In genomic region chr2:73278869-73279268, GRCm38 (mm10) we compare ENCODE assay signal across 9 mouse cellular contexts. TPM values are rescaled to one million over a fixed set of nuclear protein-coding genes. Genes with fewer than 3 reads are reported as not detected.
DNase-seq lines count a peak whose midpoint lies in the region; ATAC-seq and TF ChIP-seq lines count a peak whose summit lies in the region.
"Had no signal": no experiment of that assay in that cellular context is flagged by ENCODE, and none has a peak within 500 bp of the region (broad histone marks: within the 10 kb centered on the region; RNA-seq: fewer than 3 reads in every experiment).

No protein-coding gene starts in this region.

- H3K36me3 ChIP-seq in G1E (replicated peaks) = no peaks in the 10 kb centered on the region
- no peaks in the 10 kb centered on the region for H3K36me3 ChIP-seq in heart, embryonic 15.5 days
- H3K36me3 ChIP-seq in liver, embryonic 15.5 days (replicated peaks) = no peaks in the 10 kb centered on the region

- peaks cover 44% of the 10 kb centered on the region for H3K27me3 ChIP-seq in G1E (ENCODE audit: insufficient read depth, low read length)
- H3K27me3 ChIP-seq in heart, embryonic 15.5 days = peaks cover 73% of the 10 kb centered on the region
- H3K27me3 ChIP-seq in liver, embryonic 15.5 days = peaks cover 84% of the 10 kb centered on the region

- no peak for DNase-seq in frontal cortex, postnatal 14 days (ENCODE audit: low spot score in 2 of 2)
- DNase-seq in G1E (ENCODE audit: low spot score) (no peak), adipocyte (ENCODE audit: low spot score) (no peak)
- DNase-seq in ovary, postnatal 36 days (ENCODE audit: low spot score) = no peak
- no peak for DNase-seq in cerebellum, adult 8-10 months

- H3K4me2 ChIP-seq in heart, embryonic 15.5 days = peak overlapping the region; percentile 54
- peak overlapping the region; percentile 41 for H3K4me2 ChIP-seq in liver, embryonic 15.5 days

- no peak overlapping the region for H3K27ac ChIP-seq in heart, embryonic 15.5 days
- no peak overlapping the region for H3K27ac ChIP-seq in liver, embryonic 15.5 days (replicated peaks)
- H3K27ac ChIP-seq: macrophage had no signal

- 2% methylated on average over 17 of the region's 17 CpGs for WGBS in heart, embryonic 15.5 days
- 2% methylated on average over 17 of the region's 17 CpGs for WGBS in liver, embryonic 15.5 days (ENCODE audit: insufficient replicate concordance)

- TF ChIP-seq CTCF in G1E (IDR thresholded peaks at IDR 0.05; ENCODE audit: low read depth, low read length) = no peak

- H3K4me1 ChIP-seq in G1E (ENCODE audit: insufficient read depth, low read depth, low read length) = peaks cover 27% of the 10 kb centered on the region
- peaks cover 44% of the 10 kb centered on the region for H3K4me1 ChIP-seq in heart, embryonic 15.5 days (replicated peaks)
- peaks cover 47% of the 10 kb centered on the region for H3K4me1 ChIP-seq in liver, embryonic 15.5 days (replicated peaks)

- peaks cover 8% of the 10 kb centered on the region for H3K9me3 ChIP-seq in G1E (replicated peaks)
- H3K9me3 ChIP-seq in heart, embryonic 15.5 days (replicated peaks) = no peaks in the 10 kb centered on the region
- no peaks in the 10 kb centered on the region for H3K9me3 ChIP-seq in liver, embryonic 15.5 days (replicated peaks)

- H3K9ac ChIP-seq in heart, embryonic 15.5 days = no peak overlapping the region
- no peak overlapping the region for H3K9ac ChIP-seq in liver, embryonic 15.5 days

- ATAC-seq in frontal cortex, adult (ENCODE audit: low TSS enrichment) = 0 out of 2 replicates have a peak, but pooled peaks have one; percentile 3
- ATAC-seq in G1E (ENCODE audit: extremely low read depth, insufficient number of reproducible peaks, low FRiP score, poor library complexity, severe bottlenecking) = peak; percentile 15; the same call in 1 of the 2 replicates
- ATAC-seq in heart, embryonic 15.5 days (replicated peaks; ENCODE audit: insufficient number of reproducible peaks, insufficient read depth, low FRiP score, low read depth) = no peak
- ATAC-seq in liver, embryonic 15.5 days (ENCODE audit: insufficient read depth) = peak; percentile 22; the same call in 1 of the 2 replicates

- H3K4me3 ChIP-seq in G1E (ENCODE audit: low read depth, low read length) = peak overlapping the region; percentile 71
- peak overlapping the region; percentile 34 for H3K4me3 ChIP-seq in heart, embryonic 15.5 days
- H3K4me3 ChIP-seq in liver, embryonic 15.5 days (replicated peaks) = 0 out of 2 replicates have a peak overlapping the region, but pooled peaks have one; percentile 5

RNA-seq across cellular contexts. Expression of gene Sp9, which starts 7.1 kb away (rescaled TPM):
- total RNA-seq in G1E (2014; fragmentation: Nextera tagmentation) (0.23 TPM in 1 of 2 replicates, not detected in the other), G1E (2017) (0.27 and 0.35 TPM in 2 replicates)
- polyA plus RNA-seq in G1E (2012) = 0.43 and 0.65 TPM in 2 replicates
- polyA plus RNA-seq in heart, embryonic 15.5 days (2015; fragmentation: Nextera tagmentation; extraction: Ambion mirVana) = not detected in 2 replicates
- polyA plus RNA-seq in liver, embryonic 15.5 days (2015; fragmentation: Nextera tagmentation; extraction: Ambion mirVana) = not detected in 2 replicates

RNA-seq across cellular contexts. Expression of gene Scrn3, which starts 33.5 kb away (rescaled TPM):
- total RNA-seq in G1E (2014; fragmentation: Nextera tagmentation) = 53.1 and 58.5 TPM in 2 replicates
- 29.4 and 42.1 TPM in 2 replicates for total RNA-seq in G1E (2017)
- polyA plus RNA-seq in G1E (2012) = 2.3 and 2.8 TPM in 2 replicates
- polyA plus RNA-seq in heart, embryonic 15.5 days (2015; fragmentation: Nextera tagmentation; extraction: Ambion mirVana) = 13.2 and 13.4 TPM in 2 replicates
- 27.9 and 28.5 TPM in 2 replicates for polyA plus RNA-seq in liver, embryonic 15.5 days (2015; fragmentation: Nextera tagmentation; extraction: Ambion mirVana)

RNA-seq across cellular contexts. Expression of gene Cir1, which starts 33.6 kb away (rescaled TPM):
- total RNA-seq in G1E (2014; fragmentation: Nextera tagmentation) = 24.4 and 27.2 TPM in 2 replicates
- 15.7 and 21.7 TPM in 2 replicates for total RNA-seq in G1E (2017)
- polyA plus RNA-seq in G1E (2012) = 11.9 and 12.8 TPM in 2 replicates
- polyA plus RNA-seq in heart, embryonic 15.5 days (2015; fragmentation: Nextera tagmentation; extraction: Ambion mirVana) = 15.0 and 16.7 TPM in 2 replicates
- polyA plus RNA-seq in liver, embryonic 15.5 days (2015; fragmentation: Nextera tagmentation; extraction: Ambion mirVana) = 14.1 and 17.4 TPM in 2 replicates

Comparison
In these comparisons a context has a peak if more than half of its experiments do, and no peak if none do; other contexts are left out.
1. H3K4me3 ChIP-seq: peak in every context shown above with its lines; median percentile 71 in G1E; 34 in heart, embryonic 15.5 days; 5 in liver, embryonic 15.5 days.